Comparison of ENCODE assay signal across 8 mouse cellular contexts in genomic region chr15:31611027-31611426, GRCm38 (mm10). TPM values are rescaled to one million over a fixed set of nuclear protein-coding genes. Genes with fewer than 3 reads are reported as not detected.
DNase-seq lines count a peak whose midpoint lies in the region; ATAC-seq and TF ChIP-seq lines count a peak whose summit lies in the region.

No protein-coding gene starts in this region.

- H3K9ac ChIP-seq in kidney, postnatal 0 days (ENCODE audit: low read depth, low read length) = no peak overlapping the region
- H3K9ac ChIP-seq in CH12.LX (ENCODE audit: insufficient read depth, low read depth) = no peak overlapping the region
- H3K9ac ChIP-seq in forebrain, embryonic 15.5 days (replicated peaks) = no peak overlapping the region

- no peaks in the 10 kb centered on the region for H3K79me2 ChIP-seq in CH12.LX (replicated peaks; ENCODE audit: control insufficient read depth, extremely low read depth, insufficient read depth, poor library complexity, severe bottlenecking)

- peak; percentile 36 for TF ChIP-seq RAD21 in CH12.LX (IDR thresholded peaks at IDR 0.05; ENCODE audit: low read depth, low read length)

- no peaks in the 10 kb centered on the region for H3K36me3 ChIP-seq in kidney, postnatal 0 days (ENCODE audit: insufficient read depth, low read length)
- peaks cover 39 to 82% of the 10 kb centered on the region in 2 experiments for H3K36me3 ChIP-seq in CH12.LX (replicated peaks in 1 of 2; ENCODE audit: control insufficient read depth in 1 of 2, insufficient read depth in 1 of 2, low read length in 1 of 2)
- H3K36me3 ChIP-seq in forebrain, embryonic 15.5 days = no peaks in the 10 kb centered on the region
- no peaks in the 10 kb centered on the region for H3K36me3 ChIP-seq in splenic B cell, adult 2 months (ENCODE audit: control insufficient read depth, insufficient read depth, low read length, poor library complexity, severe bottlenecking)
- H3K36me3 ChIP-seq in heart, embryonic 10.5 days = peaks cover 20% of the 10 kb centered on the region

- DNase-seq in kidney, postnatal 0 days (ENCODE audit: low spot score) = peak; percentile 76
- DNase-seq in kidney, adult 8-10 months = no peak
- DNase-seq in CH12.LX (ENCODE audit: extremely low read depth) (no peak), NIH3T3 (ENCODE audit: low read depth) (peak; percentile 60)
- DNase-seq in splenic B cell, adult 2 months (ENCODE audit: low read depth, low spot score) = peak; percentile 50
- no peak for DNase-seq in heart, embryonic 10.5 days (ENCODE audit: low spot score)

- dilution Hi-C loops in CH12.LX (cut with MboI; ENCODE audit: extremely low pct_ligation_motif_present, extremely low pct_unique_long_range_greater_than_20kb, low sequenced_read_pairs) = no loop called here

- no peak overlapping the region for H3K4me2 ChIP-seq in kidney, postnatal 0 days (ENCODE audit: low read length)
- no peak overlapping the region for H3K4me2 ChIP-seq in CH12.LX (ENCODE audit: insufficient read depth, low read depth, poor library complexity, severe bottlenecking)
- H3K4me2 ChIP-seq in forebrain, embryonic 15.5 days (replicated peaks) = no peak overlapping the region

- TF ChIP-seq POLR2A in CH12.LX (IDR thresholded peaks at IDR 0.05; ENCODE audit: low read depth, low read length) = no peak

- peak; percentile 71 for TF ChIP-seq CTCF in kidney, postnatal 0 days (IDR thresholded peaks at IDR 0.05; ENCODE audit: low read depth)
- TF ChIP-seq CTCF in CH12.LX (conservative IDR thresholded peaks at IDR 0.05 in 1 of 2, IDR thresholded peaks at IDR 0.05 in 1 of 2; ENCODE audit: low read depth in 2 of 2, low read length in 2 of 2) = peak in 1 of 2 experiments; percentile 45; a peak in 2 of 4 replicates

- no peak for TF ChIP-seq EP300 in CH12.LX (IDR thresholded peaks at IDR 0.05; ENCODE audit: low read length)

- H3K4me3 ChIP-seq in kidney, postnatal 0 days (replicated peaks; ENCODE audit: low read depth, low read length) = no peak overlapping the region
- H3K4me3 ChIP-seq in CH12.LX (replicated peaks in 1 of 3; ENCODE audit: low read depth in 2 of 3, low read length in 2 of 3, poor library complexity in 1 of 3) = no peak overlapping the region
- H3K4me3 ChIP-seq in forebrain, embryonic 15.5 days = no peak overlapping the region
- H3K4me3 ChIP-seq in heart, embryonic 10.5 days = no peak overlapping the region

- H3K9me3 ChIP-seq in kidney, postnatal 0 days (replicated peaks; ENCODE audit: low read length) = no peaks in the 10 kb centered on the region
- no peaks in the 10 kb centered on the region for H3K9me3 ChIP-seq in CH12.LX (replicated peaks; ENCODE audit: low read length)
- no peaks in the 10 kb centered on the region for H3K9me3 ChIP-seq in forebrain, embryonic 15.5 days
- no peaks in the 10 kb centered on the region for H3K9me3 ChIP-seq in heart, embryonic 10.5 days

- no peaks in the 10 kb centered on the region for H3K4me1 ChIP-seq in kidney, postnatal 0 days (replicated peaks; ENCODE audit: insufficient read depth, low read length)
- peaks cover 0 to 9% of the 10 kb centered on the region in 2 experiments; a peak in 2 of 4 replicates for H3K4me1 ChIP-seq in CH12.LX (ENCODE audit: control insufficient read depth in 1 of 2, insufficient read depth in 2 of 2)
- H3K4me1 ChIP-seq in forebrain, embryonic 15.5 days = no peaks in the 10 kb centered on the region; the same call in 1 of the 2 replicates
- H3K4me1 ChIP-seq in heart, embryonic 10.5 days = no peaks in the 10 kb centered on the region

- H3K27me3 ChIP-seq in kidney, postnatal 0 days (ENCODE audit: insufficient read depth, low read length) = no peaks in the 10 kb centered on the region
- no peaks in the 10 kb centered on the region for H3K27me3 ChIP-seq in CH12.LX (replicated peaks)
- no peaks in the 10 kb centered on the region for H3K27me3 ChIP-seq in forebrain, embryonic 15.5 days
- no peaks in the 10 kb centered on the region; the same call in 1 of the 2 replicates for H3K27me3 ChIP-seq in splenic B cell, adult 2 months (ENCODE audit: control insufficient read depth, insufficient read depth, low read length, poor library complexity, severe bottlenecking)
- no peaks in the 10 kb centered on the region for H3K27me3 ChIP-seq in heart, embryonic 10.5 days (ENCODE audit: insufficient read depth, poor library complexity, severe bottlenecking)

- in situ Hi-C loops in CH12.LX (cut with MboI; ENCODE audit: low pct_ligation_motif_present, low pct_unique_long_range_greater_than_20kb, low sequenced_read_pairs) = no loop called here

- ATAC-seq in kidney, postnatal 0 days (replicated peaks; ENCODE audit: low FRiP score, low read depth) = no peak
- peak; percentile 86 for ATAC-seq in forebrain, embryonic 15.5 days (replicated peaks)
- no peak for ATAC-seq in inflammation-experienced regulatory T-cells, adult 6 months

- H3K27ac ChIP-seq in kidney, postnatal 0 days = no peak overlapping the region
- H3K27ac ChIP-seq in CH12.LX (ENCODE audit: insufficient read depth, low read depth) = no peak overlapping the region
- H3K27ac ChIP-seq in forebrain, embryonic 15.5 days (replicated peaks) = no peak overlapping the region
- H3K27ac ChIP-seq in heart, embryonic 10.5 days = no peak overlapping the region

- WGBS in kidney, postnatal 0 days = 54% methylated on average over 3 of the region's 3 CpGs
- WGBS in forebrain, embryonic 15.5 days = 56% methylated on average over 3 of the region's 3 CpGs
- WGBS in heart, embryonic 10.5 days = 86% methylated on average over 3 of the region's 3 CpGs

TF ChIP-seq in CH12.LX, 34 proteins besides CTCF, POLR2A, EP300 and RAD21:
- TF ChIP-seq HCFC1 (IDR thresholded peaks at IDR 0.05; ENCODE audit: low read depth, low read length) (no peak), SMC3 (IDR thresholded peaks at IDR 0.05; ENCODE audit: low read depth, low read length) (peak; percentile 28; the same call in 1 of the 2 replicates)

RNA-seq across cellular contexts. Expression of gene Fam173b, which starts 9.4 kb away (rescaled TPM):
- 14.6 and 15.5 TPM in 2 replicates for polyA plus RNA-seq in kidney, postnatal 0 days (2015; fragmentation: Nextera tagmentation; extraction: Ambion mirVana)
- total RNA-seq in CH12.LX (2012; rRNA removed) (33.8 TPM in 2 replicates), CH12.LX (2014; rRNA removed) (32.1 and 37.7 TPM in 2 replicates)
- 24.5 and 25.8 TPM in 2 replicates for polyA plus RNA-seq in CH12.LX (2012; ENCODE audit: insufficient read length, low read depth)
- 10.0 and 11.5 TPM in 2 replicates for polyA plus RNA-seq in forebrain, embryonic 15.5 days (2015; fragmentation: Nextera tagmentation; extraction: Ambion mirVana)
- 15.9 and 16.1 TPM in 2 replicates for polyA plus RNA-seq in heart, embryonic 10.5 days (2016; fragmentation: Nextera tagmentation; extraction: Ambion mirVana)
- polyA plus RNA-seq in inflammation-experienced regulatory T-cells, adult 6 months (2017; shearing (Covaris generic)) = 10 to 100 TPM; 22.1 to 28.3 (median 25.9) TPM

RNA-seq across cellular contexts. Expression of gene Cct5, which starts 9.4 kb away (rescaled TPM):
- 429 and 450 TPM in 2 replicates for polyA plus RNA-seq in kidney, postnatal 0 days (2015; fragmentation: Nextera tagmentation; extraction: Ambion mirVana)
- 883 and 996 TPM in 2 replicates for total RNA-seq in CH12.LX (2012; rRNA removed)
- 1,445 and 1,471 TPM in 2 replicates for total RNA-seq in CH12.LX (2014; rRNA removed)
- polyA plus RNA-seq in CH12.LX (2012; ENCODE audit: insufficient read length, low read depth) = 858 and 964 TPM in 2 replicates
- polyA plus RNA-seq in forebrain, embryonic 15.5 days (2015; fragmentation: Nextera tagmentation; extraction: Ambion mirVana) = 543 and 551 TPM in 2 replicates
- 521 and 603 TPM in 2 replicates for polyA plus RNA-seq in heart, embryonic 10.5 days (2016; fragmentation: Nextera tagmentation; extraction: Ambion mirVana)
- 100 to 1,000 TPM; 381 to 446 (median 430) TPM for polyA plus RNA-seq in inflammation-experienced regulatory T-cells, adult 6 months (2017; shearing (Covaris generic))

RNA-seq across cellular contexts. Expression of gene Cmbl, which starts 45.8 kb away (rescaled TPM):
- polyA plus RNA-seq in kidney, postnatal 0 days (2015; fragmentation: Nextera tagmentation; extraction: Ambion mirVana) = 60.0 and 66.9 TPM in 2 replicates
- total RNA-seq in CH12.LX (2012; rRNA removed) = not detected in 2 replicates
- total RNA-seq in CH12.LX (2014; rRNA removed) = not detected in 2 replicates
- 0.27 TPM in 1 of 2 replicates, not detected in the other for polyA plus RNA-seq in CH12.LX (2012; ENCODE audit: insufficient read length, low read depth)
- 5.0 and 7.4 TPM in 2 replicates for polyA plus RNA-seq in forebrain, embryonic 15.5 days (2015; fragmentation: Nextera tagmentation; extraction: Ambion mirVana)
- polyA plus RNA-seq in heart, embryonic 10.5 days (2016; fragmentation: Nextera tagmentation; extraction: Ambion mirVana) = 7.3 and 8.4 TPM in 2 replicates
- polyA plus RNA-seq in inflammation-experienced regulatory T-cells, adult 6 months (2017; shearing (Covaris generic)) = not detected

Comparison
In these comparisons a context has a peak if more than half of its experiments do, and no peak if none do; other contexts are left out.
1. DNase-seq: peak in kidney, postnatal 0 days (single experiment), NIH3T3 (single experiment) and splenic B cell, adult 2 months (single experiment); none in kidney, adult 8-10 months (0 of 2), CH12.LX (single experiment) and heart, embryonic 10.5 days (single experiment).